Mouse (Mus musculus): ENCODE measurements at regions not wholly inside any gene's neighbourhood (a gene's known extent, or its start where the extent isn't known, plus 50 kb on each side); places are given as distances from the start of the nearest gene placed in this dataset. TPM values are rescaled to one million over a fixed set of nuclear protein-coding genes. Genes with fewer than 3 reads are reported as not detected.

DNA sequence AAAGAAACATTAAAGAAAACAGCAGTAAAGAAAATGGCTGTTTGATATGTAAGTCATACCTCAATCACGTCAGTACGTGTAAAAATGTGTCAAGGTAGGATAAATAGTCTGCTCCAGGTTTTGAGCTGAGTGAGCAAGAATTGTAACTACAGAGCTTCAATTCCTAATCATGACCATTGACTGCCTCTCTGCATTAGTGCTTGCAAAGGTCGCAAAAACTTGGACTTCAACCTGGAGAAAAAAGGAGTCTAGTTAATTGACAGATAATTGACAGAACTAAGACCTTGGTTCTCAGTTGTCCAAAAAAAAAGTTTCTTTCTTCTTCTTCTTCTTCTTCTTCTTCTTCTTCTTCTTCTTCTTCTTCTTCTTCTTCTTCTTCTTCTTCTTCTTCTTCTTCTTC is 759.5 kb downstream of the Phf3 start:
- Histone ChIP-seq H3K36me3 (ENCODE audit: insufficient read depth, low read length) (no peaks in the 10 kb centered on the region), H3K27me3 (ENCODE audit: insufficient read depth, low read length) (no peaks in the 10 kb centered on the region), H3K9ac (replicated peaks; ENCODE audit: low read length) (no peak overlapping the region), H3K4me2 (replicated peaks; ENCODE audit: low read depth, low read length) (no peak overlapping the region), H3K27ac (ENCODE audit: low read length) (no peak overlapping the region), H3K4me3 (ENCODE audit: low read length) (no peak overlapping the region), H3K9me3 (ENCODE audit: low read length) (no peaks in the 10 kb centered on the region), H3K4me1 (ENCODE audit: insufficient read depth, low read length) (no peaks in the 10 kb centered on the region)
- no peak for ATAC-seq (ENCODE audit: low FRiP score, low TSS enrichment)
- WGBS: 75% methylated on average over 3 of the region's 3 CpGs

Small RNAs in the stretch of these regions (microRNA-seq; reads per million reads assigned to microRNA genes)
- gene Gm27430: not detected

All from kidney, embryonic 16.5 days (tissue).